Mouse (Mus musculus) G1E-ER4 (cell line): Measurements from ENCODE around the gene Abce1. TPM values are rescaled to one million over a fixed set of nuclear protein-coding genes. Genes with fewer than 3 reads are reported as not detected.

Experiments
- GATA1 ChIP-seq: IDR thresholded peaks from one replicate; pipeline ENCODE4 v1.8.0; 2012; ENCODE audit warnings: low read length, inconsistent platforms
- polyA plus RNA-seq: library from polyadenylated mRNA; stranded (reverse); fragments of >175 nt; gene quantifications from 2 replicates; pipeline ENCODE4 v1.2.3, GENCODE M21; 2012

Gene Abce1
- 10.7 and 11.0 TPM in 2 replicates for polyA plus RNA-seq

- no peak for TF ChIP-seq GATA1
Measured at GRCm38 (mm10) chr8:79711064-79711961, at the start of gene Abce1, which contains the start of gene Anapc10. Gene Abce1 (minus strand): TSS chr8:79711740. Gene Anapc10 (plus strand): TSS chr8:79711820.

GRCm38 (mm10) chr8:79750305-79750704, 38.8 kb upstream of the Abce1 start:
- no peak for TF ChIP-seq GATA1

DNA sequence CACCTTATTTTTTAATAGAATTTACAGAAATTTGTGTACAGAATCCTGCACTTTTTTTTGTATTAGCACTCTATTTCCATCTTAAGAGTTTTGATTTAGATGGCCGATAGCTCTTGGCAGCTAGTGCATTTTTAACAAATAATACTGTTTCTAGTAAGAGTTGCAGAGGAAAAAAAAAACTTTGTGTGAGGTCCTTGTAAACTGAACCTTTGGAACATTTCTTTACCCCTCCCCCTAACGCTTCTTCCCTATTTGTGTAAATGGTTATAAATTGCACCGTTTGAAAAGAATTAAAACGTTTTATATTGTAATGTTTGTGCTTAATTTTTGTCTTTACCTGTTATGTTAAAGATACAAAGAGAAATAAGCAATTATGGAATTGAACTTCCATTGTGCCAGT, 37.1 kb upstream of the Abce1 start:
- TF ChIP-seq GATA1, result no peak

- TF ChIP-seq GATA1, result no peak
Measured at GRCm38 (mm10) chr8:79748171-79748570, 36.6 kb upstream of the Abce1 start.

GRCm38 (mm10) chr8:79734304-79734703, 22.8 kb upstream of the Abce1 start:
- no peak for TF ChIP-seq GATA1

GRCm38 (mm10) chr8:79727900-79728299, 16.4 kb upstream of the Abce1 start:
- no peak for TF ChIP-seq GATA1

- no peak for TF ChIP-seq GATA1
Measured at GRCm38 (mm10) chr8:79724589-79724988, 13.0 kb upstream of the Abce1 start.

DNA sequence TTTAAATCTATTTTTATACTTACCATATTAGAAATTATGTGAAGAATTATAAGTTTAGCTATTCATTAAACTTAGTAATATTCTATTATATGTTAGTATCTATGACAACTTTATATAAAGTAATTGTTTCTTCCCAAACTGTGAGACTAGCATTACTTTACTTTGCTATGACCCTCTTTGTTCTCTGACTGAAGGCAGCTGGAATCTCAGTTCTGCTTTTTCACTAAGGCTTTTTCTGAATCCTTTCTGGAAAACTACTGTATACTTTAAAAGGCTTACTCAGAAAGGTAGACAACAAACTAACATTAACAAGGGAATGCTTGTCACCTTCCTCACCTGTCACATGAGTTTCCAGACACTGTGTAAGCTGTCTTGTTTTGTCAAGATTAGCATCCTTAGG, 11.8 kb upstream of the Abce1 start:
- no peak for TF ChIP-seq GATA1

GRCm38 (mm10) chr8:79721537-79721936, 10.0 kb upstream of the Abce1 start:
- no peak for TF ChIP-seq GATA1

GRCm38 (mm10) chr8:79712676-79713075, 1.1 kb upstream of the Abce1 start:
- TF ChIP-seq GATA1, result no peak

DNA sequence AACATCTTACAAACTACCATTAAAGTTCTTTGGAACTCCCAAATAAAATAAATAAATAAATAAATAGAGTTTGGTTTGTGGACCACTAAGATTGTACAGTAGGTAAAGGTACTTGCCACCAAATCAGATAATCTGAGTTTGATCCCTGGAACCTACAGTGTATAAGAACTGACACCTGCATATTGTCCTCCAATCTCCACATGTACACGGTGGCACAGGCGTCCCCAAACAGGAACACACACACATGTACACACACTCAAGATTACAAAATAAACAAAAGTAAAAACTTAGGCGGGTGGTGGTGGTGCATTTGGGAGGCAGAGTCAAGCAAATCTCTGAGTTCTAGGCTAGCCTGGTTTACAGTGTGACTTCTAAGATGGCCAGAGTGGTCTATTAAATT, 4.9 kb downstream of the Abce1 start:
- no peak for TF ChIP-seq GATA1

DNA sequence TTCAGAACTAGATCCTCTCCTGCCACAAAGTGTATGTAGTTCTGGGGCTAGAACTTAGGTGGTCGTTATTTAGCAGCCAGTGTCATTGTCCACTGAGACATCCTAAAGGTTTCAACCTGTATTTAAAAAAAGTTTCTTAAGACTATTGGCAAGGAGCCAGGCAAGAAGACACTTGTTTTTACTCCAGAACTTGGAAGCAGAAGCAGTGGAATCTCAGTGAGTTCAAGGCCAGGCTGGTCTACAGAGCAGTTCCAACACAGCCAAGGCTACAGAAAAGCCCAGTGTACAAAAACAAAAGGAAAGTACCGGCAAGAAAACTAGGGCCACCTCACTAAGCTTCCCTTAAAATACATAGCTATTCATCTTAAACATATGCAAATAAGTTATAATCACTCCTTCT, 19.0 kb downstream of the Abce1 start:
- TF ChIP-seq GATA1, result no peak

DNA sequence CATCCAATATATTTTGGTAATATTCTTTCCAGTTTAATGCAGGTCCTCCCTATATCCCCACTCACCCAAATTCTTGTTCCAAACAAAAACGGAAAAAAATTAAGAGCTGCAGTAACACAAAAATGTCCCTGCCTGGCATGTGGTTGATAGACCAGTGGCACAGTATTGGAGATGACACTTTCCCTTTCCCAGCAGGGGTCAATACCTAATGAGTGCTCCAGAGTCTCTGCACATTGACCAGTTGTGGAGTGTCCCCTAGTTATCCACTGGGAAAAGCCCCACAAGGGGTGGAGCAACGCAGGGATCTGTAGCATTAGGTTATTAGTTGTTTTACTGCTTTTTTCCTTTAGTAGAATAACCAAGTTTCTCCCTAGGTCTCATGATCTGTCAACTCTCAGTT, 30.6 kb downstream of the Abce1 start:
- no peak for TF ChIP-seq GATA1

DNA sequence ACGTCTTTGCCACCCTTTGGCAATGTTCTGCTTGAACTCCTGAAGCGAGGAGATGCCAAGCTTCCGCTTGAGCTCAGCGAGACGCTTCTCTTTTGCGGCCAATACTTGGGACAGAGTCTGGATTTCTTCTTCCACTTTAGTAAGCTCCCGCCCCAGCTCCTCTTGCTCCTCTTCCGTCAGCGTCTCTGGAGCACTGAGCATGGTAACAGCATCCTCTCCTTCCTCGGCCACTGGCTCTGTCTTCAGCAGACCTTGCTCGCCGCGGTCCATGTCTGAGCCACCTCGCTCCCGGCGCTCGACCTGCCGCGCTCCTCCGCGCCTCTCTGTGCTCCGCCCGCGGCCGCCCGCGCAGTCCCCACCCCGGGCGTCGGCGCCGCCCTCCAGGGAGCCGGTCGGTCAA, 31.0 kb downstream of the Abce1 start:
- TF ChIP-seq GATA1, result no peak

- TF ChIP-seq GATA1, result no peak
Measured at GRCm38 (mm10) chr8:79679005-79679404, 32.5 kb downstream of the Abce1 start.

GRCm38 (mm10) chr8:79676461-79676860, 35.1 kb downstream of the Abce1 start:
- TF ChIP-seq GATA1, result no peak

DNA sequence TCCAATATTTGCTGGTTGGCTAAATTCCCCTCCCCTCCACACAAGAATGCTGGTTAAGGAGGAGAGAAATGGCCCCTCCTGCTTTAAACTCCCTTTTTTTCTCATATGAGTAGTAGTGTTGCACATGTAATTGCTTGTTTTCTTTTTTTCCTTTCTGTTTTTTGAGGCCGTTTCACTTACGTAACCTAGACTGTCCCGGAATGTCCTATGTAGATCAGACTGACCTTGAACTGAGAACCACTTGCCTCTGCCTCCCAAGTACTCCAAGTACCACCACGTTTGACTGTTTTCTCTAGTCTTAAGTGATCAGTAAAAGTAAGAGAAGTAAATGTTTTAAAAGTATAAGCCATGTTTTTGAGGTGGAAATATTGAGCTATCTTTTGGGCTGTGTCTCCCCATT, 57.8 kb downstream of the Abce1 start:
- TF ChIP-seq GATA1, result no peak
